Mouse (Mus musculus) inflammation-experienced regulatory T-cells, adult 16 weeks (primary cell): ENCODE measurements around the gene Coq3. TPM values are rescaled to one million over a fixed set of nuclear protein-coding genes. Genes with fewer than 3 reads are reported as not detected.

Experiments
- polyA plus RNA-seq: library from polyadenylated mRNA; unstranded; fragments of 100-300 nt; shearing (Covaris generic); gene quantifications from one replicate; pipeline ENCODE4 v1.2.1, GENCODE M21; 2017

The Coq3 gene
- polyA plus RNA-seq, result 13.2 TPM

DNA sequence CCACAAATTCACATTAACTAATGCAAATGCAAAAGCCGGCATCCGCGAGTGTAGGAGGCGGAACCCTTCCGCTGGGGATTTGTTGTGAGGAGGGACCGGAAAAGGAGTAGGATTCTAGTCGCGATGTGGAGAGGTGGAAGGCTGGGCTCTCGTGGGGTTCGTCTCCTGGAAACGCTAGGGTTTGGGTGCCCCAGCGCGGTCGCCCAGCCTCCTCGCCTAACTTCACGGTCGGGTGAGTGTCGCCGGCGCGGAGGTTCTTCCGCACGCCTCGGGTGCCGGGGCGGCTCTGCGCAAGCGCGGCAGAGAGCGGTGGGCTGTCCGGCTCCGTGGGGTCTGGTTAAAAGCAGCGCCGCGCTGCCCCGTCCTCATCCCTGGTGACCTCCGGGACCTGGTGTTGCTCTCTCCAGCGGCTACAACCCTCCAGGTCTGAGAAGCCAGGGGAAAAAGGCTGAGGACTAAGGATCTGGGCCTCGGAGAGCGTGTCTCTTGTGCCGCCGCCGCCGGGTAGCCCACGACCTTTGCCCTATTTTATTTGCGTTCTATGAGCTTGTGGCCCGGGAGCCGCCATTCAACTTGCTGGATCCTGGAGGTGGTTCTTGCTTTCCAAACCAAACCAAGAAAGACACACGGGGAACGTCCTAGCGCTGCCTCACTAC, at the start of gene Coq3:
TSS of gene Coq3 (plus strand) at position 109 of the 656 bp plus-strand sequence.

DNA sequence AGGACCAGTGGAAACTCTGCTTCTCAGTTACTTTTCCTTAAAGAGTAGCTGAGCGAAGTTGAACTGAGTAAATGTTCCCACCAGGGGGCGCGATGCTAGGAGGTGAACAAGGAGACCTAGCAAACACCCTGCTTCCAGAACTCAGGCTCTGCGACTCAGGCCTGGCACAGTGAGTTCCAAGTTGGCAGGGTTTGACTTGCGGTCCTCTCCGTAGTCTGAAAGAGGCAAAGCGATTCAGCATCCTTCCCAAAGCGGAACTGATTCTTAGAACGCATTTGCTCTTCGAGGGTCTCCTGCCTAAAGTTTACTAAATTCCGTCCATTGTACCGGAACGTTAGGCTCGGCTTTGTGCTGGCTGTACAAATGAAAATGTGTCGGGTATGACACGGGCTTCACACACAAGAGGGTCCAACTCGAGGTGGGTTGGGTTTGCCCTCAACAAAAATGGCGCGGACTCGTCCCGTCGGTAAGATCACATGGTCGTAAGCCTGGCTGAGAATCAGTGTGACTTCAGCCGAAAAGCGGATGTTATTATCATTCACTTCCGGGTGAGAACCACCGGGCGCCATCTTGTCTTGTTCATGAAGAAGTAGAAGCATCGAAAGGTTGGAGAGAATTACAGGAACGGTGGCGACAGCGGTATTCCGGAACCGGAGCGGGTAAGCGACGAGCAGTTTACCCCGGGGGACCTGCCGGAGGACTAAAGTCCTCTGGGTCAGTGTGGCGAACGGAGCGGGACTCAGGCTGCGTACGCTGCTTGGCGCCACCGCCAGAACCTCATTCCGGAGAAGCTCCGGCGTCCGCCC, 31.8 kb upstream of the Coq3 start, which contains the start of gene Pnisr:
TSS of gene Pnisr (plus strand) at position 103 of the 806 bp plus-strand sequence.

DNA sequence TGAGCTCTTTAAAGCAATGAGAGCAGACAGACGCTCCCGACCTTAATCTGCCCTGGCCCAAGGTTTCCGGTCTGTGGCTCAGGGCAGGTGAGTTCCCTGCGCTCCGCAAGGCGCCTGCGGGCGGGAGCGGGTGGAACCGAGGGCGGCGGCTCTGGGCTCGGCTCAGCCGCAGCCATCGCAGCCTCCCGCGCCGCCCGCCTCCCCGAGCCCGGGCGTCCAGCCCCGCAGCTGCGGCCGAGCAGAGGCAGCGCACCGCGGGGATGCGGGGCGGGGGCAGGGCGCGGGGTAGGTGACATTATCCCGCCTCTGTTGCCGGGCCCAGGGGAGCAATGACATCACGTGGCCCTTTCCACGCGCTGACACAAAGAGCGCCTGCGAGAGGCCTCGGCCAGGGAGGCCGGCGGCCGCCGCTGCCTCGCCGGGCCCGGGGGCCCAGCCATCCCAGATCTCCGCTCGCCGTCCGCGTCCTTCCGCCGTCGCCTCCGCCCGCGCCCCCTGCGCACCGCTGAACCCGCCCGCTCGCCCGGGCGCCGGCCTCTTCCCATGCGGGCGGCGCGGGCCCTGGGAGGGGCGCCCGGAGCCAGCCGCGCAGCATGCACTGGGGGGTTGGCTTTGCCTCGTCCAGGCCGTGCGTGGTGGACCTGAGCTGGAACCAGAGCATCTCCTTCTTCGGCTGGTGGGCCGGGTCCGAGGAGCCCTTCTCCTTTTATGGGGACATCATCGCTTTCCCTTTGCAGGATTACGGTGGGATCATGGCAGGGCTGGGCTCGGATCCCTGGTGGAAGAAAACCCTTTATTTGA, 51.7 kb downstream of the Coq3 start, which contains the start of gene Faxc:
TSS of gene Faxc (plus strand) at position 359 of the 801 bp plus-strand sequence.

Other genes with a start within 250 kb of the Coq3 start
- not detected for gene Prdm13, start 193.7 kb upstream of the Coq3 start, polyA plus RNA-seq
- gene Ccnc, start 152.0 kb upstream of the Coq3 start, polyA plus RNA-seq, result 43.0 TPM
- gene Usp45, start 112.5 kb upstream of the Coq3 start, polyA plus RNA-seq, result 28.2 TPM
- gene Tstd3, start 112.5 kb upstream of the Coq3 start, polyA plus RNA-seq, result 23.6 TPM
- 212 TPM for gene Pnisr, start 32.1 kb upstream of the Coq3 start, polyA plus RNA-seq
- gene Faxc, start 51.7 kb downstream of the Coq3 start, polyA plus RNA-seq, result not detected